10 mouse cellular contexts compared by ENCODE assay signal in genomic region chr6:52955304-52955703, GRCm38 (mm10).
DNase-seq lines count a peak whose midpoint lies in the region; ATAC-seq lines count a peak whose summit lies in the region.
"Had no signal": no experiment of that assay in that cellular context is flagged by ENCODE, and none has a peak within 500 bp of the region (broad histone marks: within the 10 kb centered on the region; RNA-seq: fewer than 3 reads in every experiment).

No protein-coding gene starts in this region.

- H3K4me1 ChIP-seq in liver, embryonic 16.5 days (ENCODE audit: control insufficient read depth, low read depth, low read length) = no peaks in the 10 kb centered on the region; the same call in 1 of the 2 replicates
- H3K4me1 ChIP-seq in liver, embryonic 12.5 days = no peaks in the 10 kb centered on the region

- DNase-seq in lung, postnatal 25 days (ENCODE audit: low spot score) = peak; percentile 50
- DNase-seq in thymus, postnatal 10 days (ENCODE audit: low spot score in 2 of 2) = peak; percentile 11 to 36
- no peak for DNase-seq in urinary bladder, adult 2 months (ENCODE audit: low spot score)
- no peak for DNase-seq in cerebellum, adult 11-12 months
- DNase-seq: kidney, adult 8-10 months had no signal

- H3K4me2 ChIP-seq in liver, embryonic 16.5 days (ENCODE audit: low read depth, low read length) = no peak overlapping the region
- no peak overlapping the region for H3K4me2 ChIP-seq in liver, embryonic 12.5 days
- H3K4me2 ChIP-seq: forebrain, embryonic 12.5 days had no signal

- H3K36me3 ChIP-seq in liver, embryonic 16.5 days (ENCODE audit: control insufficient read depth, insufficient read depth) = no peaks in the 10 kb centered on the region
- H3K36me3 ChIP-seq in liver, embryonic 12.5 days = no peaks in the 10 kb centered on the region
- H3K36me3 ChIP-seq: forebrain, embryonic 12.5 days had no signal

- H3K9ac ChIP-seq in liver, embryonic 16.5 days (ENCODE audit: low read depth, low read length) = no peak overlapping the region
- no peak overlapping the region for H3K9ac ChIP-seq in liver, embryonic 12.5 days
- H3K9ac ChIP-seq: forebrain, embryonic 12.5 days; liver, embryonic 14.5 days had no signal

- no peak overlapping the region for H3K4me3 ChIP-seq in liver, embryonic 16.5 days (ENCODE audit: low read depth, low read length)
- no peak overlapping the region for H3K4me3 ChIP-seq in liver, embryonic 12.5 days
- H3K4me3 ChIP-seq: forebrain, embryonic 12.5 days had no signal

- no peaks in the 10 kb centered on the region for H3K27me3 ChIP-seq in liver, embryonic 16.5 days (ENCODE audit: control insufficient read depth, insufficient read depth, low read depth, low read length)
- no peaks in the 10 kb centered on the region; the same call in 1 of the 2 replicates for H3K27me3 ChIP-seq in liver, embryonic 12.5 days (replicated peaks)
- H3K27me3 ChIP-seq: forebrain, embryonic 12.5 days had no signal

- 17% methylated on average over 2 of the region's 2 CpGs for WGBS in liver, embryonic 16.5 days (ENCODE audit: insufficient replicate concordance)
- 26% methylated on average over 2 of the region's 2 CpGs for WGBS in liver, embryonic 12.5 days (ENCODE audit: insufficient replicate concordance)

- H3K9me3 ChIP-seq in liver, embryonic 16.5 days (replicated peaks; ENCODE audit: control insufficient read depth, low read length) = no peaks in the 10 kb centered on the region
- H3K9me3 ChIP-seq in liver, embryonic 12.5 days (replicated peaks) = no peaks in the 10 kb centered on the region
- H3K9me3 ChIP-seq: forebrain, embryonic 12.5 days had no signal

- no peak for ATAC-seq in liver, embryonic 16.5 days (ENCODE audit: low read depth)
- no peak for ATAC-seq in liver, embryonic 12.5 days
- peak; percentile 96 for ATAC-seq in granulocyte monocyte progenitor cell, adult 5-6 weeks (replicated peaks; ENCODE audit: poor library complexity, severe bottlenecking)

- H3K27ac ChIP-seq in liver, embryonic 16.5 days (ENCODE audit: low read length) = peak overlapping the region; percentile 45
- H3K27ac ChIP-seq in liver, embryonic 12.5 days = no peak overlapping the region
- H3K27ac ChIP-seq: forebrain, embryonic 12.5 days; liver, embryonic 14.5 days had no signal

Comparison
In these comparisons a context has a peak if more than half of its experiments do, and no peak if none do; other contexts are left out.
1. DNase-seq: peak in lung, postnatal 25 days (single experiment) and thymus, postnatal 10 days (2 of 2); none in urinary bladder, adult 2 months (single experiment) and cerebellum, adult 11-12 months (single experiment).